ENCODE assay signal across 8 mouse cellular contexts in genomic region chr3:83915768-83916496, GRCm38 (mm10).
A peak's percentile ranks its signal among the peaks of the same experiment; 100 is the strongest.
DNase-seq lines count a peak whose midpoint lies in the region; ATAC-seq and TF ChIP-seq lines count a peak whose summit lies in the region.
"Had no signal": no experiment of that assay in that cellular context is flagged by ENCODE, and none has a peak within 500 bp of the region (broad histone marks: within the 10 kb centered on the region; RNA-seq: fewer than 3 reads in every experiment).

No protein-coding gene starts in this region.

- DNase-seq in 416B (ENCODE audit: low read depth) = peak; percentile 44
- peak; percentile 55 to 65 for DNase-seq in cerebellum, adult 18-20 months
- DNase-seq in gastrocnemius, postnatal 14 days = peak; percentile 37
- peak; percentile 22 for DNase-seq in layer of hippocampus, adult 9-10 months (ENCODE audit: low spot score)
- DNase-seq in midbrain, embryonic 10.5 days (ENCODE audit: low spot score) = peak; percentile 52

- H3K9ac ChIP-seq in ES-Bruce4 (ENCODE audit: low read depth, poor library complexity, severe bottlenecking) = no peak overlapping the region
- H3K9ac ChIP-seq in stomach, embryonic 14.5 days (replicated peaks; ENCODE audit: low read depth, low read length) = no peak overlapping the region

- no peak overlapping the region for H3K4me3 ChIP-seq in ES-Bruce4 (ENCODE audit: low read depth, low read length)
- no peak overlapping the region for H3K4me3 ChIP-seq in midbrain, embryonic 10.5 days
- no peak overlapping the region for H3K4me3 ChIP-seq in stomach, embryonic 14.5 days (ENCODE audit: low read depth, low read length)
- H3K4me3 ChIP-seq: megakaryocyte, embryonic 14.5 days had no signal

- ATAC-seq in stomach, embryonic 14.5 days (ENCODE audit: insufficient number of reproducible peaks, insufficient read depth, low FRiP score, low read depth) = no peak

- intact Hi-C loops in gastrocnemius, postnatal 14 days (cut with DNase I; ENCODE audit: low total_unique reads) = loop anchor here (10.0 kb wide), 1 partner anchor 399 kb away; no protein-coding TSS in a partner anchor

- no peak for TF ChIP-seq POLR2A in ES-Bruce4 (IDR thresholded peaks at IDR 0.05; ENCODE audit: insufficient read depth, low read length)

- peaks cover 14% of the 10 kb centered on the region for H3K36me3 ChIP-seq in ES-Bruce4 (ENCODE audit: control insufficient read depth, insufficient read depth, low read length, poor library complexity, severe bottlenecking)
- H3K36me3 ChIP-seq in midbrain, embryonic 10.5 days = peaks cover 99% of the 10 kb centered on the region
- peaks cover 51% of the 10 kb centered on the region for H3K36me3 ChIP-seq in stomach, embryonic 14.5 days (ENCODE audit: control insufficient read depth, insufficient read depth, low read length)

- WGBS in midbrain, embryonic 10.5 days = 81% methylated on average over 11 of the region's 11 CpGs
- 80% methylated on average over 11 of the region's 11 CpGs for WGBS in stomach, embryonic 14.5 days

- TF ChIP-seq EP300 in ES-Bruce4 (IDR thresholded peaks at IDR 0.05; ENCODE audit: insufficient read depth, low read depth, low read length) = no peak

- H3K4me2 ChIP-seq in stomach, embryonic 14.5 days (replicated peaks; ENCODE audit: low read depth, low read length) = no peak overlapping the region

- H3K27ac ChIP-seq in ES-Bruce4 (ENCODE audit: insufficient read depth, low read length) = no peak overlapping the region
- no peak overlapping the region for H3K27ac ChIP-seq in midbrain, embryonic 10.5 days (replicated peaks)
- H3K27ac ChIP-seq in stomach, embryonic 14.5 days (ENCODE audit: low read length) = 0 out of 2 replicates have a peak overlapping the region, but pooled peaks have one; percentile 44

- no peaks in the 10 kb centered on the region for H3K9me3 ChIP-seq in ES-Bruce4 (replicated peaks; ENCODE audit: control insufficient read depth, insufficient read depth, low read length, poor library complexity, severe bottlenecking)
- no peaks in the 10 kb centered on the region for H3K9me3 ChIP-seq in midbrain, embryonic 10.5 days (replicated peaks)
- H3K9me3 ChIP-seq in stomach, embryonic 14.5 days (ENCODE audit: control insufficient read depth, low read depth, low read length) = no peaks in the 10 kb centered on the region
- H3K9me3 ChIP-seq: megakaryocyte, embryonic 14.5 days had no signal

- H3K27me3 ChIP-seq in ES-Bruce4 (ENCODE audit: control insufficient read depth, insufficient read depth, low read length, poor library complexity, severe bottlenecking) = no peaks in the 10 kb centered on the region
- no peaks in the 10 kb centered on the region for H3K27me3 ChIP-seq in midbrain, embryonic 10.5 days (ENCODE audit: low read depth, poor library complexity, severe bottlenecking)
- H3K27me3 ChIP-seq in stomach, embryonic 14.5 days (ENCODE audit: control insufficient read depth, insufficient read depth, low read length) = no peaks in the 10 kb centered on the region
- H3K27me3 ChIP-seq: megakaryocyte, embryonic 14.5 days had no signal

- no peaks in the 10 kb centered on the region for H3K4me1 ChIP-seq in ES-Bruce4 (ENCODE audit: control insufficient read depth, insufficient read depth, low read length)
- H3K4me1 ChIP-seq in midbrain, embryonic 10.5 days = no peaks in the 10 kb centered on the region
- H3K4me1 ChIP-seq in stomach, embryonic 14.5 days (ENCODE audit: control insufficient read depth, insufficient read depth, low read length) = no peaks in the 10 kb centered on the region
- H3K4me1 ChIP-seq: megakaryocyte, embryonic 14.5 days had no signal

- TF ChIP-seq CTCF in ES-Bruce4 (IDR thresholded peaks at IDR 0.05; ENCODE audit: low read depth, low read length) = peak; percentile 71
